Mouse (Mus musculus) liver, adult (tissue): ENCODE data around the gene Ctps.

Experiments
- GATA4 ChIP-seq: IDR thresholded peaks from 2 replicates; pipeline ENCODE4 v1.6.1; 2014; ENCODE audit warnings: mild to moderate bottlenecking, low read length; ENCODE audit not compliant: insufficient replicate concordance

Gene Ctps

GRCm38 (mm10) chr4:120521761-120522160 lies 48.3 kb downstream of the Ctps start:
- no peak for TF ChIP-seq GATA4

- no peak for TF ChIP-seq GATA4
Measured at GRCm38 (mm10) chr4:120517335-120517734, 52.7 kb downstream of the Ctps start.

- TF ChIP-seq GATA4: no peak
Measured at GRCm38 (mm10) chr4:120516907-120517306, 53.2 kb downstream of the Ctps start.

- TF ChIP-seq GATA4: no peak
Measured at GRCm38 (mm10) chr4:120516491-120516890, 53.6 kb downstream of the Ctps start.

- TF ChIP-seq GATA4: no peak
Measured at GRCm38 (mm10) chr4:120514366-120514765, 55.7 kb downstream of the Ctps start.

- no peak for TF ChIP-seq GATA4
Measured at GRCm38 (mm10) chr4:120511203-120511602, 58.9 kb downstream of the Ctps start.

- TF ChIP-seq GATA4: no peak
Measured at GRCm38 (mm10) chr4:120506955-120507354, 63.1 kb downstream of the Ctps start.
